Mouse (Mus musculus) ovary, adult 2 months (tissue): ENCODE measurements around the gene Sec14l4. TPM values are rescaled to one million over a fixed set of nuclear protein-coding genes. Genes with fewer than 3 reads are reported as not detected.

ENCODE experiments used
- polyA plus RNA-seq: library from polyadenylated mRNA; depleted of rRNA; stranded (reverse); fragments of >200 nt; gene quantifications from 2 replicates; pipeline ENCODE4 v1.2.3, GENCODE M21; 2012; rRNA removed

Sec14l4 gene
- polyA plus RNA-seq = 0.78 and 1.3 TPM in 2 replicates

DNA sequence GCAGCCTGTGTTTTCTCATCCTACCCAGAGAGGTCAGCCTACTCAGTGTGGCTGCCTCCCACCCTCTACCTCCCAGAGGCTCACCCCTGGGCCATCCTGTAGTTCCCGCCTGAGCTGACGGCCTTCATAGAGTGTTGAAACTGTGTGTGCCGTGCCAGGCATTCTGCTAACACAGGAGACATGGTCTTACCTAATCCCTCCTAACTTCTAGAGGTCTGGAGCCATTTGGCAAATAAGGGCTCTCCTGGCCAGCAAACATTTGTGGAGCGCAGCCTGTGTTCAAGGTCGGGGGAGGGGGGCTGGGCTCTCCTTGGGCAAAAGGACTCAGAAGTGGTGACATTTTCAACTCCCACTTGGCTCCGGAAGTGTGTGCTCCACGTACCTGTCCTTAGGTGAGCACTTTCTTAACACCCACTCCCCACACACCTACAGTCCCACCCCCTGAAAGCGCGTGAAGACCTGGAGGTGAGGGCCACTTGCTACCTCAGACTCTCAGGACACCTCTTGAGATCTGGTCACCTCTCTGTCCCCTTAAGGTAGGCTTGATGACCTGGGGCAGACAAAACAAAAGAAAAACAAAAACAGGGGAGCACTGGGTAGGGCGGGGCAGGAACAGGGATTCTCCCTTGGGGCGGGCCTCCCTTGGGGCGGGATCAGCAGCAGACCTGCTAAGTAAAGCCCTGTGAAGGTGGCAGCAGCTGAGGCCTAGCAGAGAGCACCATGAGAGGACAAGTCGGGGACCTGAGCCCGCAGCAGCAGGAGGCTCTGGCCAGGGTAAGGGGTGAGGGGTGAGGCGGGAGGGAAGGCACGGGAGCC is at the start of gene Sec14l4:
TSS of gene Sec14l4 (plus strand) at position 337 of the 816 bp plus-strand sequence.

DNA sequence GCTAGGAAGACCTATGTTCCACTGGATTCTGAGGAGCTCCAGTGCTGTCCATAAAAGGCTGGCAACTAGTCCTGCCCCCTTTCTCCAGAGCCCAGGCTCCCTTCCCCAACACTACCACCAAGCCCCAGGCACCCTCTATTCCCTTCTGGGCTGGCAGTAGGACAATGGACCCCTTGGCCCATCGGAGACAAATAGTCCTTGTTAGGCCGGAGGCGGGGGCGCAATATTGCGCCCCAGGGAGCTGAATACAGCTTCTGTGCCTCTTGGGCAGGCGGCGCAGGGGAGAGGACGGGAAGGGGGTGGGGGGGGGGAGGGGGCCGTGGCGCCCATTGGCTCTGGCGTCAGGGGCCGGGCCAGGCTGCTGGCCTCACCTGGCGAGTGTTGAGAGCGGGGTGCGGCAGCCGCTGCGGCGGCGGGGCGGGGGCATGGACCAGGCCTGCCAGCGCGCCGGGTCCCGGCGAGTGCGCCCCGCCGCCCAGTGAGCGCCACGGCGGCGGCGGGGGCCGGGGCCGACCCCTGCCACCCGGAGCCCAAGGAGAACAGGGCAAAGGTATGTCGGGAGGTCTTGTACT is 47.9 kb upstream of the Sec14l4 start, which contains the start of gene Gal3st1:
TSS of gene Gal3st1 (plus strand) at position 346 of the 572 bp plus-strand sequence.

DNA sequence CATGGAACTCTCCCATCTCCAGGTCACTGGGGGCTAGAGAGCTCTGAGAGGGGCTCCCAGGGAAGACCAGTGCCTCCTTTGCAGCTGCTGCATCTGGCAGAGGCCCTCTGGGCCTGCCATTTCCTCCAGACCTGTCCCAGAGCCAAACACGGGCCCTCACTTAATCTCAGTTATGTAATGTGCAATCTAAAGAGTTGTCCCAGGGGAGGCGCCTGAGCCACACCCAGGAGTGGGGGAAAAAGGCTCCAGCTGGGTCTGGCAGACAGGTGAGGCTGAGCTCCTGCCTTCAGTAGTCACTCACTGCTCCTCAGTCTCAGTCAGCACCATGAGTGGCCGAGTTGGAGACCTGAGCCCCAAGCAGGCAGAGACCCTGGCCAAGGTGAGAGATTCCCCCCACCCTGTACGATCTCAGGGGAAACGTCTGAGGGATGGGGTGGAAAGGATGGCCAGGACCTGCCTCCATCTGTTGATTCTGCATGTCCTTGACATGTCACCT is 33.4 kb downstream of the Sec14l4 start, which contains the start of gene Sec14l3:
TSS of gene Sec14l3 (plus strand) at position 215 of the 496 bp plus-strand sequence.

DNA sequence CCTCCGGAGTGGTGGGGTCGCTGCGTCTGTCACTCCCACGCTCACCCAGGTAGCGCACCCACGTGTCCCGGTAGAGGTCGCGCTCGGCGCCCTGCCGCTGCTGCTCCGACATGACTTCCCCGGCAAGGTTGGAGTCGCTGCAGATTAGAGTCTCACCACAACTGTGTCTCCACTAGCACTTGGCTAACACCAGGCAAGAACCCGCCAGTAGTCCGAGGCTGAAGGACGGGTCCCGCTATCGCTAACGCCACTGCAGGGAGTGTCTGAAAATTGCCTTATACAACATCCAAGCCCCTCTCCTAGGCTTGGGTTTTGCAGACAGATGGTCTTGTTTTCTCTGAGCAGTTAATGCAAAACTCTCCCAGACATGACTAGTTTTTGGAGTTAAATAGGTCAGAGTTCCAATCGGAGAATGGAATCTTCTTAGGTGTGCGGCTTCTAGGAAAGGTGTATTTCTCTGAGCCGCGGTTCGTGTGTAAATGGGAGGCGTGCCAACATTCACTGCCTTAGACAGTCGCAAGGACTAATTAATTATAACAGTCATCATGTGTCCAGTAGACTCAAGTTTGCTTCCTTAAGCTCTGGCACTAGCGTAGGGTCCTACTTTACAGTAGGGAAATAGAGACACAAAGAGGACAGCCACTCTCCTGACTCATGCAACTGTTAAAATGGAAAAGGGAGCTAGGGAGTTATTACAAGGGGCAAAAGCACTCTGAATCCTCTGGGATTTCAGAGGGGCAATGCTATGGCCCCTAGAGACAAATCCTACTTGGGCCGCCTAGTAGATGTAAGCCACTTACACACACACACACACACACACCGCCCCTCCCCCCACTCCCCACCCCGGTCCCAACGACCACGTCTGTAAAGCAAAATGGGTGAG is 64.2 kb downstream of the Sec14l4 start, which contains the start of gene Mtfp1:
TSS of gene Mtfp1 (minus strand) at position 275 of the 883 bp plus-strand sequence.

Other genes starting within 250 kb of the Sec14l4 start
- gene Osbp2, start 167.6 kb upstream of the Sec14l4 start, polyA plus RNA-seq = 3.6 and 3.7 TPM in 2 replicates
- 0.68 and 0.71 TPM in 2 replicates for gene 4921536K21Rik, start 136.4 kb upstream of the Sec14l4 start, polyA plus RNA-seq
- 9.6 and 12.0 TPM in 2 replicates for gene Dusp18, start 136.2 kb upstream of the Sec14l4 start, polyA plus RNA-seq
- gene Slc35e4, start 116.8 kb upstream of the Sec14l4 start, polyA plus RNA-seq = 38.2 and 46.2 TPM in 2 replicates
- 122 and 149 TPM in 2 replicates for gene Tcn2, start 99.3 kb upstream of the Sec14l4 start, polyA plus RNA-seq
- 46.4 and 53.7 TPM in 2 replicates for gene Pes1, start 67.5 kb upstream of the Sec14l4 start, polyA plus RNA-seq
- gene 4930556J24Rik, start 54.7 kb upstream of the Sec14l4 start, polyA plus RNA-seq = not detected in 2 replicates
- gene Gal3st1, start 47.8 kb upstream of the Sec14l4 start, polyA plus RNA-seq = 6.3 and 7.7 TPM in 2 replicates
- gene Sec14l3, start 33.4 kb downstream of the Sec14l4 start, polyA plus RNA-seq = 17.7 and 26.0 TPM in 2 replicates
- gene Mtfp1, start 64.0 kb downstream of the Sec14l4 start, polyA plus RNA-seq = 15.7 and 20.6 TPM in 2 replicates
- gene Sec14l2, start 92.0 kb downstream of the Sec14l4 start, polyA plus RNA-seq = 0.92 and 0.96 TPM in 2 replicates
- 46.5 and 46.6 TPM in 2 replicates for gene Rnf215, start 103.7 kb downstream of the Sec14l4 start, polyA plus RNA-seq
- 23.9 and 26.0 TPM in 2 replicates for gene Ccdc157, start 128.8 kb downstream of the Sec14l4 start, polyA plus RNA-seq
- gene Sf3a1, start 128.9 kb downstream of the Sec14l4 start, polyA plus RNA-seq = 36.9 and 56.4 TPM in 2 replicates
- 115 and 122 TPM in 2 replicates for gene Tbc1d10a, start 155.3 kb downstream of the Sec14l4 start, polyA plus RNA-seq
- gene Castor1, start 186.8 kb downstream of the Sec14l4 start, polyA plus RNA-seq = 14.6 and 20.1 TPM in 2 replicates
- 0.32 and 0.43 TPM in 2 replicates for gene Osm, start 205.0 kb downstream of the Sec14l4 start, polyA plus RNA-seq
- gene Lif, start 226.1 kb downstream of the Sec14l4 start, polyA plus RNA-seq = 2.5 and 5.4 TPM in 2 replicates